10 mouse cellular contexts compared by ENCODE assay signal in genomic region chr1:136130107-136130506, GRCm38 (mm10). TPM values are rescaled to one million over a fixed set of nuclear protein-coding genes. Genes with fewer than 3 reads are reported as not detected.
DNase-seq lines count a peak whose midpoint lies in the region; ATAC-seq lines count a peak whose summit lies in the region.
"Had no signal": no experiment of that assay in that cellular context is flagged by ENCODE, and none has a peak within 500 bp of the region (broad histone marks: within the 10 kb centered on the region; RNA-seq: fewer than 3 reads in every experiment).

No protein-coding gene starts in this region.

- H3K4me1 ChIP-seq in intestine, embryonic 16.5 days (ENCODE audit: control insufficient read depth, insufficient read depth, low read length), result peaks cover 73% of the 10 kb centered on the region
- H3K4me1 ChIP-seq in neural tube, embryonic 15.5 days, result peaks cover 55% of the 10 kb centered on the region

- peak; percentile 52 for DNase-seq in cerebellum, adult 9-11 months
- no peak for DNase-seq in cerebellum, adult 18-20 months
- peak; percentile 71 to 82 for DNase-seq in right cerebral cortex, postnatal 10 days (ENCODE audit: low spot score in 2 of 2)
- DNase-seq in right cerebral cortex, postnatal 14 days, result no peak
- no peak for DNase-seq in kidney, adult 18-20 months
- DNase-seq: adrenal gland, adult 8-10 months; thymus, adult 2 months had no signal

- 36% methylated on average over 3 of the region's 3 CpGs for WGBS in intestine, embryonic 16.5 days
- WGBS in neural tube, embryonic 15.5 days, result 54% methylated on average over 3 of the region's 3 CpGs

- no peaks in the 10 kb centered on the region for H3K27me3 ChIP-seq in intestine, embryonic 16.5 days (replicated peaks; ENCODE audit: control insufficient read depth, insufficient read depth, low read length)
- no peaks in the 10 kb centered on the region for H3K27me3 ChIP-seq in neural tube, embryonic 15.5 days (replicated peaks)

- peak overlapping the region; percentile 30; the same call in 1 of the 2 replicates for H3K9ac ChIP-seq in intestine, embryonic 16.5 days (ENCODE audit: low read depth, low read length)
- 0 out of 2 replicates have a peak overlapping the region, but pooled peaks have one; percentile 10 for H3K9ac ChIP-seq in neural tube, embryonic 15.5 days (replicated peaks)

- peak overlapping the region; percentile 97; the same call in 1 of the 2 replicates for H3K4me2 ChIP-seq in intestine, embryonic 16.5 days (ENCODE audit: low read depth, low read length)
- peak overlapping the region; percentile 72 for H3K4me2 ChIP-seq in neural tube, embryonic 15.5 days

- no peaks in the 10 kb centered on the region for H3K36me3 ChIP-seq in intestine, embryonic 16.5 days (ENCODE audit: control insufficient read depth, insufficient read depth, low read length)
- H3K36me3 ChIP-seq in neural tube, embryonic 15.5 days, result no peaks in the 10 kb centered on the region

- ATAC-seq in intestine, embryonic 16.5 days, result no peak
- no peak for ATAC-seq in neural tube, embryonic 15.5 days (ENCODE audit: low FRiP score)
- no peak for ATAC-seq in inflammation-experienced regulatory T-cells, adult 6 months

- no peak overlapping the region for H3K4me3 ChIP-seq in intestine, embryonic 16.5 days (ENCODE audit: low read length)
- H3K4me3 ChIP-seq in neural tube, embryonic 15.5 days (replicated peaks), result peak overlapping the region; percentile 94

- no peaks in the 10 kb centered on the region for H3K9me3 ChIP-seq in intestine, embryonic 16.5 days (ENCODE audit: control insufficient read depth, low read length)
- H3K9me3 ChIP-seq in neural tube, embryonic 15.5 days (replicated peaks), result no peaks in the 10 kb centered on the region

- no peak overlapping the region for H3K27ac ChIP-seq in intestine, embryonic 16.5 days (ENCODE audit: low read length)
- peak overlapping the region; percentile 95; the same call in 1 of the 2 replicates for H3K27ac ChIP-seq in neural tube, embryonic 15.5 days (replicated peaks)

RNA-seq across cellular contexts. Expression of gene Kif21b, which starts 1.1 kb away (rescaled TPM):
- 4.3 and 4.8 TPM in 2 replicates for polyA plus RNA-seq in intestine, embryonic 16.5 days (2015; fragmentation: Nextera tagmentation; extraction: Ambion mirVana)
- polyA plus RNA-seq in neural tube, embryonic 15.5 days (2015; fragmentation: Nextera tagmentation; extraction: Ambion mirVana), result 32.3 and 37.1 TPM in 2 replicates
- 10 to 100 TPM; 23.8 to 43.9 (median 33.8) TPM for polyA plus RNA-seq in inflammation-experienced regulatory T-cells, adult 6 months (2017; shearing (Covaris generic))

Comparison
In these comparisons a context has a peak if more than half of its experiments do, and no peak if none do; other contexts are left out.
1. DNase-seq: peak in cerebellum, adult 9-11 months (single experiment) and right cerebral cortex, postnatal 10 days (2 of 2); none in cerebellum, adult 18-20 months (0 of 2), right cerebral cortex, postnatal 14 days (single experiment) and kidney, adult 18-20 months (single experiment).